Mouse (Mus musculus) T-helper 2 cell (primary cell): Measurements from ENCODE around the gene Gm9803.
"Not testable (repeated sequence)": the region's sequence is repeated elsewhere in the genome, so short reads cannot be mapped to it uniquely, and the experiment has no call there.

Experiments used
- in situ Hi-C: fragments of 300-600 bp; cut with MboI, MseI; formaldehyde crosslinking; loops from one replicate; pipeline ENCODE4 v1.15.1; 2025; ENCODE audit warnings: high pct_unique_total_duplicates

The Gm9803 gene

DNA sequence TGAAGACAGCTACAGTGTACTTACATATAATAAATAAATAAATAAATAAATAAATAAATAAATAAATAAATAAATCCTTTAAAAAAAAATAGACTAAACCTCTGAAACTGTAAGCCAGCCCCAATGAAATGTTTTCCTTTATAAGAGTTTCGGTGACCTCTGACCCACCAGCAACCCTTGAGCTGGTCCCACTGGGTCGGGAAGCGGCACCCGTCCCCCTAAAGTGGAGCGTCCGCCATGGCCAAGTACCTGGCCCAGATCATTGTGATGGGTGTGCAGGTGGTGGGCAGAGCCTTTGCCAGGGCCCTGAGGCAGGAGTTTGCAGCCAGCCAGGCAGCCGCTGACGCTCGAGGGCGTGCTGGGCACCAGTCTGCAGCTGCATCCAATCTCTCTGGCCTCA is at the start of gene Gm9803:
Gene Gm9803 (plus strand): TSS at position 154 of the 400 bp plus-strand sequence.
- in situ Hi-C loops: not testable (repeated sequence)

DNA sequence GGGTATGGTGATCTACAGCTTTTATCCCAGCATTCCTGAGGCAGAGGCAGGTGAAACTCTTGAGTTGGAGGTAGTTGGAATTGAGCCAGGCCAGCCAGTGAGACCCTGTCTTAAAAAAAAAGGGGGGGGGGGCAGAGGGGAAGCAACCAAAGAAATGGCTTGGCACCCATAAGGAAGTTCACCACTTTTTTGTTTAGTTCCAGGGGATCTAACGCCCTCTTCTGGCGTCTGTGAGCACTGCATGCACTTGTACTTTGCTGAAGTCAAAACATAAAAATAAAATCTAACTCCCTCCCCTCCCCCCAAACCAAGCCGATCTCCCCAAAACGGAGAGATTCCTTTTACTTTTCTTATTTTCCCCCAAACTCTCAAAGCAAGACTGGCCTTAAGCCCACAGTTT is 48.5 kb upstream of the Gm9803 start:
- in situ Hi-C loops: no loop called here

GRCm38 (mm10) chr10:43477459-43477858 is 46.4 kb upstream of the Gm9803 start:
- in situ Hi-C loops: no loop called here

- in situ Hi-C loops: no loop called here
These were observed 45.8 kb upstream of the Gm9803 start for GRCm38 (mm10) chr10:43477865-43478681.

GRCm38 (mm10) chr10:43478751-43479435 is 45.0 kb upstream of the Gm9803 start, which contains the start of gene Bend3:
Bend3 (plus strand) TSS chr10:43478831.
- in situ Hi-C loops: no loop called here

DNA sequence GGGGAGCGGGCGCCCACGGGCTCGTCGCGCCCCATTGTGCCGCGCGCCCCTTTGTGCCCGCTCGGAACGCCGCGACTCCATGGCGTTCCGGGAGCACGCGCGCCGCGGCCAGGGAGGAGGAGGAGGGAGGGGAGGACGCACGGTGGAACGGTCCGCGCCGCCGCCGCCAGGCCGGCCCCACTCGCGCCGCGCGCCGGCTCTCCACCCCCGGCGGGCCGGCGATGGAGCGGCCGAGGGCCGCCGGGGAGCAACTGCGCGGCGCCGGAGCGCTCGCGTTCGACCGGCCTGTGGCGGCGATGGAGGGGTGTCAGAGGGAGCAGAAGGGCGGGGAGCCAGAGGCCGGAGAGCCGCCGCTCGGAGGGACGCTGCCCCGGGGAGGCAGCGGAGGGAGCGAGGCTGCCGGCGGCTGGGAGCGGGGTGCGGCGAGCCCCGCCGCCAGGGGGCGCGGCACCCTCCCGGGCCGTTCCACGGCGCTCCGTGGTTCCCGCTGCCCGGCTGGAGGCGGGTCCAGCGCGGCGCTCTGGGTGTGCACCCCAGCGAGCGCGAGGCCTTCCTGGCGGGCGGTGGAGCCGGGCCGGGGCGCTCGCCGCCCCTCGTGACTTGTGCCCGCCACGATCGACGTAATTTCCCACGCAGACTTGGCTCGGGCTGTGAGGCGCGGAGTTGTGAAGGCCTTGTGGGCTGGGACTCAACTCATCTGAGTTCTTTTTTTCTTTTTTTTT is 44.3 kb upstream of the Gm9803 start:
- in situ Hi-C loops: no loop called here

GRCm38 (mm10) chr10:43480227-43480849 is 43.5 kb upstream of the Gm9803 start:
- in situ Hi-C loops: no loop called here

DNA sequence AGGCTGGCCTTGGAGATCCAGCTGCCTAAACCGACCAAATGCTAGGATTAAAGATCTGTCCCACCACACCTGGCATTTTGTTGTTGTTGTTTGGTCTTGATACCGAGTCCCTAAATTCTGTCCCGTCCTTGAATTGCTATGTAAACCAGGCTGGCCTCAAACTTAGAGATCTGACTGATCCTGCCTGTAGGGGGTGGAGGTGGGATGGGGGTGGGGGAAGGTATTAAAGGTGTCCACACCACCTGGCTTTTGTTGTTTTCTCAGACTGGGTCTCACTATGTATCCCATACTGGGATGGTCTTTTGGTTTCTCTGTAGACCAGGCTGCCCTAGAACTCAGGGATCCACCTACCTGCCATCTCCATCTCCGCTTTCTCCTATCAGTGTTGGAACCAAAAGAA is 42.7 kb upstream of the Gm9803 start:
- in situ Hi-C loops: no loop called here

- in situ Hi-C loops: no loop called here
These were observed 41.9 kb upstream of the Gm9803 start for GRCm38 (mm10) chr10:43482021-43482420.

GRCm38 (mm10) chr10:43483426-43483995 is 40.4 kb upstream of the Gm9803 start:
- in situ Hi-C loops: no loop called here

GRCm38 (mm10) chr10:43485751-43486268 is 38.1 kb upstream of the Gm9803 start:
- in situ Hi-C loops: no loop called here

- in situ Hi-C loops: no loop called here
These were observed 36.4 kb upstream of the Gm9803 start for GRCm38 (mm10) chr10:43487441-43488010.

DNA sequence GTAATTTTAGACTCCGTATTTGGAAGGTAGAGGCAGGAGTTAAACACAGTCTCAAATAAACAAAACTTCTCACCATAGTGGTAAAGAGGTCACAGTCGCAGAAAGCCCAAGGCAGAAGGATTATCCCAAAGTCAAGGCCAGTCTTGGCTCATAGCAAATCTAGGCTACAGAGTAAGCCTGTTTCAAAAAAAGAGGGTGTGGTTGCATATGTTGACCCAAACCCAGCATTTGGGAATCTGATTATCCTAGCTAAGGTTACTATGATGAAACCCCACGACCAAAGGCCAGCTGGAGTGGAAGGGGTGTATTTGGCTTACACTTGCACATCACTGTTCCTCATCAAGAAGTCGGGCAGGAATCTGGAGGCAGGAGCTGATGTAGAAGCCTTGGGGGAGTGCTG is 35.6 kb upstream of the Gm9803 start:
- in situ Hi-C loops: no loop called here

DNA sequence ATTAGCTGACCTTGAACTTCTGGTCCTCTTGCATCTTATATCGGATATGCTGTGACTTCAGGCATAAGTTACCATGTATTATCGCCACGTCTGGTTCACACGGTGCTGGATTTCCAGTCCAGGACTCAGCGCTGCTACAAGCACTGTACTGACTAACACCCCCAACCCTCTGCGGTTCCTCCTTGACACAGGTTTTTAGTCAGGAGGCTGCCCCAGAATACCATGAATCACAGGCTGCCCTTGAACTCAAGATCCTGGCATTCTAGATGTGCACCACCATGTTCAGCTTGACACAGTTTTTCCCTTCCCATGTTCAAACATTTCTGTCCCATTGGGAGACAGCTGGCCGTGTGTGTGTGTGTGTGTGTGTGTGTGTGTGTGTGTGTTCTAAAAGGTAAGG is 34.7 kb upstream of the Gm9803 start:
- in situ Hi-C loops: no loop called here

DNA sequence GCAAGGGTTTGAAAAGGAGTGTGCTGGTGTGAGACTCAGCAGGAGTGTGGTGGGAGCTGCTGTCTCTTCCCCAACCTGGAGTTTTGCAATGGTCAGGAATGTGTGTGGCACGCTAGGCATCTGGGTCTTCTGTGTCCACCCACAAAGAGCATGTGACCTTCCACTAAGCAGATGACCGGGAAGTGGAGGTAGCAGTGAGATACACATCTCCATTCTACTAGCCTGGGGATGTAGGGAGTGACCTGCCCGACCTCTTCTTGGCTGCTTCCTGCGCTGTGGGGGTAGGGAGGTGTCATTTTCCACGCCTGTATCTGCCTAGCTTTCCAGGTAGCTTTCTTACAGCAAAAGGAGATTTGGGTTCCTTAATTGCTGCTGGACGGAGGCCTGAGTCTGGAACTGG is 34.3 kb upstream of the Gm9803 start:
- in situ Hi-C loops: no loop called here

DNA sequence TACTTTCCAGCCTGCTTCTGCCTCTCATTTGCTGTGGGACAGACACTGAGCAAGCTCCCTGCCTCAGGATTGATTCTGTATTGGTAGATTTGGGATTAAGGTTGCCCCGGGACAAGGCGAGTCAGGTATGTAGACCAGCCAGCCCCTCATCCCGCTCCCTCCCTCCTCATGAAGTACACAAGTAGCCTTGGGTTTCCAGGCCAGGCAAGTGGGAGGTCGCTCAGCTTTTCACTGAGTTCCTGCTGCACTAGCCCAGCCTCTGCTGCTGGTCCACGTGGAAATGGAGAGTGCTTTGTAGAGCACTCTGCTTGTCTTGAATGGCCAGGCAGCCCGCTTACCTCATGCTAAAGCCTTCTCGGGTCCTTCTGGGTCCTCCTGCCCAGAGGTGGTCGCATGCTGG is 33.9 kb upstream of the Gm9803 start:
- in situ Hi-C loops: no loop called here

DNA sequence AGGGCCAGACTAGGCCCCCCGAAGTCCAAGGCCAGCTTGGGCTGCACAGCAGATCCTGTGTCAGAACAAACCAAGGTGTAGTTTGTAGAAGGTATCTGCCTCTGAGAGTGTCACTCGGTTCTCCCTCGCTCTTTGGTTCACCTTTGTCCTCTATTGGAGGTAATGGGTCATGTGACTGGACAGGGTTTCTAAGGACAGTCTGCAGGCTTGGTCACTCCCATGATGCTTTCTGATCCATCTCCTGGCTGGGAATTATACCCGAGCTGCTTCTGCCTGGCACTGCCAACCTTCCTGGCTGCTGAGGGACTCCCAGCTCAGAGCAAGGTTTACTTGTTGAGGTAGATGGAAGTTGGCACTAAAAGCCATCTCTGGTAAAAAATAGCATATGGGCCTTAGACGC is 33.0 kb upstream of the Gm9803 start:
- in situ Hi-C loops: no loop called here

- in situ Hi-C loops: no loop called here
These were observed 21.3 kb upstream of the Gm9803 start for GRCm38 (mm10) chr10:43502599-43502998.

GRCm38 (mm10) chr10:43504291-43504690 is 19.6 kb upstream of the Gm9803 start:
- in situ Hi-C loops: no loop called here

DNA sequence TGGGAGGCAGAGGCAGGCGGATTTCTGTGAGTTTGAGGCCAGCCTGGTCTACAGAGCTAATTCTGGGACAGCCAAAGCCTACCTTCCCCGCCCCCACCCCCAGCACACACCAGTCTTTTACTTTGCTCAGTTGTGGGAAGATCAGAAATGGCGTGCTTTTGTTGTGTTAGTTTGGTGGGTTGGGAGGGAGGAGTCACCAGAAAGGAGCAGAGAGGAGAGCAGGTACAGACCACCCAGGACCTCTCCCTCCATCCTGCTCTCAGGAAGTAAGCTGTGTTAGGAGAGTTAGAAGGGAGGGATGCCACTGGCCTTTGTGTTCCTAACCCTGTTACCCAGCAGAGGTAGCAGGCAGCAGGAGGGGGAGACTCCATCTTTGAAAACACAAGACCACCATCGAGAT is 16.8 kb upstream of the Gm9803 start:
- in situ Hi-C loops: no loop called here

GRCm38 (mm10) chr10:43509228-43509627 is 14.7 kb upstream of the Gm9803 start:
- in situ Hi-C loops: no loop called here
